Mouse (Mus musculus): ENCODE data around the gene Npdc1.
A peak's percentile ranks its signal among the peaks of the same experiment; 100 is the strongest.

Npdc1 gene

DNA sequence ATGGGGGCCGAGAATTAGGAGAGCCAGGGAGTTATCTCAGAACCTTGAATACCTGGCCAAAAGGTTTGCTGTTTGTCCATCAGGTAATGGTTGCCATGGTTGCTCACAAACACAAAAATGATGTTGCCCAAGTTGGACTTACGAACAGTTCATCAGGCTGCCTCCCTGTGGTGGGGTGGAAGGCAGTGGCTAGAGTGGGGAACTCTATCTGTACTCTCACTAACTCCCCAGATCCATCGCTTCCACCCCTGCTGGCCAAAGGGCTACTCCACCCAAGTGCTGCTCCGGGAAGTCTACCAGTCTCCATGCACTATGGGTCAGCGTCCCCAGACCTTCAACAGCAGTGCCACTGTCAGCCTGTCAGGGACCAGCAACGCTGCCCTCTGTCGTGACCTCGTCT, at the start of gene Npdc1:
Gene Npdc1 (plus strand): TSS at position 301 of the 400 bp plus-strand sequence.
- no peak for DNase-seq (ENCODE audit: low spot score in 2 of 2)

DNA sequence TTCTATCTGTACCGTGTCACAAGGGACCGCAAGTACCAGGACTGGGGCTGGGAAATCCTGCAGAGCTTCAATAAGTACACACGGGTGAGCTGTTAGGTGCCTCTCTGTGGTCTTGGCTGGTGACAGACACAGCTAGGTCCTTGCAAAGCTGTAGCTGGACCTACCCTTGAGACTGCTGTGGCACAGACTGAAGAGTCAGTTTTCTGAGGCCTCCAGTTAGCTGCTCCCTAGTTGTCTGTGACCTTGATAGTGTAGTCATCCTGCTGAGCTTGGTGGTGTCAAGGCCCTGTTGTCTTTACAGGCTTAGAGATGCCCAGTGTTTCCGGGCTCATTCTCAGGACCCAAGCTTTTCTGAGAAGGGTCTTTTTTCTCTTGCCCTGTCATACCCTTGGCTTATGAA, 49.7 kb upstream of the Npdc1 start:
- no peak for DNase-seq (ENCODE audit: low spot score in 2 of 2)

DNA sequence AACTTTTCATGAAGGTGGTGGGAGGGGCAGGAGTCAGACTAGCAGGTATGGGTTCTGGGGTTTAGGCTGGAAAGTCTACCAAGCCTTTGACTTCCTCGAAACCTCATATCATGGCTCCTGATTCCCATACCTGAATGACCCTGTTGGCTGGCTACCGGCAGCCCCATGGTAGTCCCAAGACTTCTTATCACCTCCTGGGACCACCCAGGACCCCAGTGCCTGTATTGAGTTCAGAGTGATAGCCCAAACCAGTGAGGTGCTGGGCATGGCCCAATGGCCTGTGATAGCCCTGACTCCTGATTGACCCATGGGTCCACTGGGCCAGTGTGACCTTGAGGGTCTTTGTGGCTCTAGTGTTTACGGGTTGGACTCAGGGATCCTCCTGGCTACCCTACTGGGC, 48.5 kb upstream of the Npdc1 start:
- no peak for DNase-seq (ENCODE audit: low spot score in 2 of 2)

DNA sequence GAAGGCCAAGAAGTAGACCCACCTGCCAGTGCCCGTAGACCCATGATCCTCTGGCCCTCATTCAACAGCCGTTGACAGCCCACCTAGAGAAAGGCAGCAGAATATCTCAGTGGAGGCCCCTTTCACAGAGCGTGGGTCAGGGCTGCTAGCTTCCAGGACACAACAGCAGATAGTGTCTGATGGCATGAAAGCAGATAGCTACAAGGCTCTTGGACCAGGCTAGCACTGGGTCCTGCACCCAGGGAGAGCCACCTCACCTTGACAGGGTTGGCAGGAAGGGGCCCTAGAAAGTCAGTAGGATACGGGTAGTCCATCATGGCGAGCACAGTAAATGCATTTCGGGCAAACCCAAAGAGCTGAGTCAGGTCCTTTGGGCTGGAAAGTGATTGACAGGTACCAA, 44.9 kb upstream of the Npdc1 start:
- no peak for DNase-seq (ENCODE audit: low spot score in 2 of 2)

DNA sequence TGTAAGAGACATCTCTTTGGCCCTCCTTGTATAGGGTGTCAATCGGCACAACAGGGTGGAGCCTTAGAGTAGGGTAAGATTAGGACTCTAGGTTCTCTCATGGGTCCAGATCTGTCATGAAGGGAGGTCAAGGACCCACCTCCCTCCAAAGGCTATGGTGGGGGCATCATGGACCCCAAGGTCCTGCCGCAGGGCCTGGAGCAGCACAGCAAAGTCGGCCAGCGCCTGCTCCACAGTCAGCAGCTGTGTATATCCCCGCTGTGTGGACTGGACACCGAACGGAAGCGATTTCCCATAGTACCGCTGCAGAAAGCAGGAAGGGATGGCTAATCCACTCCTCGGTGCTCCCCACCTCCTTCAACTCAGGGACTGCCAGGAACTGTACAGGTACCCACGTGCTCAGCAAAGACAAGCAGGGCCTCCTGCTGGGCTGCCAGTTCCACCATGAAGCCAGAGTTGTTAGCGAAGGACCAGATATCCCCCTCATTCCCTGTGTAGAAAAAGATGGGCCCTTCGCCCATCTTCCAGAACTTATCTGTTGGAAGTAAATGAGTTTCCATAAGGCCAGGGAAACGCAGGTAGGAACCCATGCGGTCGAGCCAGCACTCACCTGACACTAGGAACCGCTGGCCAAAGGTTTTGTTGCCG, 43.6 kb upstream of the Npdc1 start:
- DNase-seq (ENCODE audit: low spot score in 2 of 2) = no peak

DNA sequence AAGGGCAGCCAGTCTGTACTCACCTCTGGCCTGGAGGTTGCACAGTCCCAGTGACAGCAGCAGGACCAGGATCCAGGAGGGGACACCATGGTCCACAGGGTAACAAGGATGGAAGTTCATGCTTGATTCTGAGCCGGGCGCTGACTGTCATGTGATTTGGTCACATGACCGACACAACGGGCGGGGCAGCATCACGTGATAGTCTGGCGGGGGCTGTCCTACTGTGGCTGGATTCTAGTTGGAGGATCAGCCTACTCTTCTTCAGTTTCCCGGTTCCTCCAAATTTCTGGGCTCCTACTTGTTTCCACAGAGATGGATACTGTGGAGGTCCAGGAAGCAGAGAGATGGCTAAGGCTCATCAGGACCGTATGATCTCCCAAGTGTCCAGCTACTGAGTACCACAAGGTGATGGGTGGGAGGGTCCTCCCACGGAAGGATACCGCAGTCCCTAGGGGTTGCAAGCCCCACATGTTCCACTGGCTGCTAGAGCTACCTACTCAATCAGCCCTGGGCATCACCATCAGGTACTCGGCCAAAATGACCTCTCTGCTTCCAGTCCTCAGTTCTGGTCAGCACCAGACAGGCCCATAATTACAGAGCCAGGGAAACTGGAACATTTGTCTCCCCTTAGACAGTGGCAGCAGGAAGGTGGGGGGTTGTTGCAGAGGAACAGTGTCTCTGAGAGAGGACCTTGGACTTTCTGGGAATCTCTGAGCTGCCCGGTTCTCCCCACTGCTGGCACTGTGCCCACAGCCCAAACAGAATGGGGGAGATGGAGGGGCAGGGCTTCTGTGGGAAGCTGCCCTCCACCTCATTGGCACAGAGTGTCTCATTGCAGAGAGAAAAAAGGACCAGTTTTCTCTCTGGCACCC, 42.7 kb upstream of the Npdc1 start, which contains the start of gene Dpp7:
Gene Dpp7 (minus strand): TSS at position 152 of the 872 bp plus-strand sequence.
- peak; percentile 72 to 81 for DNase-seq (ENCODE audit: low spot score in 2 of 2)

DNA sequence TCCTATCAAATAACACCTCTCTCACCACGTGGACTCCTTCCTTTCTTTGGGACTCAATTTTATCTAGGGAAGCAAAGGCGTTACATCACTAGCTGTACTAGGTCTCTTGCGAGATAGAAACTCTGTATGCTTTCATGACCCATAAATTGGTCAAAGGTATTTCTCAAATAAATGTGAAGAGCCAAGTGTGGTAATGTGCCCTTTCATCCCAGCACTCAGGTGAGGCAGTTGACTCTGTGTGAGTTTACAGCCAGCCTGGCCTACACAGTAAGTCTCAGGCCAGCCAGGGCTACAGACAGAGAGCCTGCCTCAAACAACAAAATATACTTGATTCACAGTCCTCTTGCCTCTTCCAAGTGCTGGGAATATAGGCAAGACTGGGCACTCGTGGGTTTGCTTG, 39.3 kb upstream of the Npdc1 start:
- DNase-seq (ENCODE audit: low spot score in 2 of 2) = no peak

DNA sequence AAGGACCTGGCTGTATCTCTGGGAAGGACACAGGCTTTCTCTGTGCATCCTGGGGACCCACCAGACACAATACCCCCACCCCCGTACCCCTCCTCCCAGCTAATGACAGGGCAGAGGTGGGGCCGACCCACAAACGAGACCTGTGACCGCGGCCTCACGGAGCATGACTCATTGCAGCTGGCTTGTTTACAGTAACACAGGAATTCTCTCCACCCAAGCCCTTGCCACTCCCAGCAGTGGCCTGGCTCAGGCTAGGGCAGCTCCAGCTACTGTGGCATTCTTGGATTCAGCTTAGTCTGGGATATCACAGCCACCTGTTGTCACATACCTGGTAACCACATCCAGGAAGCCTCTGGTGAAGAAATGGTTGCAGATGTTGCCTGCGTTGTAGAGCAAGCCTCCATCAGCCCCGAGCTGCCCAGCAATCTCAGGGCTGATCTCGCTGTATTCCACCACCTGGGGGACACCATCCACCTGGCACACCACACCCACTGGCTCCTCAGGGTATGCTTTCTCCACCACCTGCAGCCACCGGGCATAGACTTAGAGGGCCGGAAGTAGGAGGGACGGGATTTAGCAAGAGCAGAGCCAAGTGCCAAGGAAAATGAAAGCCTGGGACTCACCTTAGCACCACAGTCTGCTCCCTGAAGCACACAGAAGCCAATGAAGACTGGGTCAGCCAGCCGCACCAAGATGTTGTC, 35.5 kb upstream of the Npdc1 start:
- DNase-seq (ENCODE audit: low spot score in 2 of 2) = no peak

DNA sequence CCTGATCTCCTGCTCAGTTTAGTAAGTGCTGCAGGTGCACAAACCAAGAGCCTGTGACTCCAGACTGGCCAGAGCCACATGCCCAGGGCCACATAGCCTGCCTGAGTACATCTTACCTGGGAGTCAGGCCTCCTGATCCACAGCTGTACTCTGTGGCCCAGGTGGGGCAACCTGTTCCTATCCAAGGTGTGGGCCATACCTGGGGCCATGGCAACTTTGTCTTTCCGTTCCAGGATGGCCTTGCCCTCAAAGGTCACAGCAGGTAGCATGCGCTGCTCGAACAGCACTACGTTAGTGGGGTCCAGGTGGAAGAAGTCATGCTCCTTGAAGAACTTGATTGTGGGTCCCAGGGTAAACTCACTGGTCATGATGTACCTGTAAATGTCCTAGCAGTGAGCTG, 34.8 kb upstream of the Npdc1 start:
- DNase-seq (ENCODE audit: low spot score in 2 of 2) = no peak

DNA sequence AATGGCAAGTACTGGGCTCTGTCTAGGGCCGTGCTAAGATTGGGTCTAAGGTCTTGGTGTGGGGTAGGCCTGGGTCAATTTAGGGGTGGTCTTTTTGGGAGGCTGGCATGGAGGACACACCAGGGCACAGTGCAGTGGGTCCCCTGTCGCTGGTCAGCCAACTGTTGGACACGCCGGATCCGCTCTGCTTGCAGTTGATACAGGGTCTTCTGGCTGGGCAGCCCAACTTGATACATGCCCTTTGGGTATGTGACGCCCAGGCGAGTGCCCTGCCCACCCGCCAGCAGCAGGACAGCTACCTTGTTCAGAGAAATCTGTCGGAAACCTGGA, 34.4 kb upstream of the Npdc1 start:
- no peak for DNase-seq (ENCODE audit: low spot score in 2 of 2)

DNA sequence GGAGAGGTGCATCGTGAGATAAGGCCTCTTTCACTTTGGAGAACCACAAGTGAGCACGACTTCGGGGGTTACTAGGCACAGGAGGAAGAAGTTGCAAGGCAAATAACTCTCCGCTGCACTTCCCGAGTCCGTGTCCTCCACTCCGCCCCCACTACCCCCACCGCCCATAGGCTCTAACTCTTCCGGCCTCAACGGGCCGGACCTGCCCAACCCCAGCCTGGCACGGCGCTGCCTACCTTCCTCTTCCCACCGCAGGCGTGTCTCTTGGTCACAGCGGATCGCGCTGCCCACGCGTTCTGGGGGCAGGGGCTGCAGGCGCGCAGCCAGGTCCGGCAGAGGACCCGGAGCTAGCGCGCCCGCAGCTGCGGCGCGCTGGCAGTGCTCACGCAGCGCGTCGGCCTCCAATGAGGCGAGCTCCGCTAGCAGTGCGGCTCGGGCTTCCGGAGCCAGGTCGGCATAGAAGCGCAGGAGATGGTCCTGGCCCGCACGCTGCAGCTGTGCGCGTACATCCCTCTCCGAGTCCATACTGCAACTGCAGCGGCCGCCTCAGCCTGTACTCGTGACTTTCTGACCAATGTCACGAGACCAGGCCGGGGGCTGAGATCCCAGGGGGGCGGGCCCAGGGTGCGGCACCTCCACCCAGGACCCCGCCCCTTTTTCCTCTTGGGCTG, 33.9 kb upstream of the Npdc1 start, which contains the start of gene Uap1l1:
Gene Uap1l1 (minus strand): TSS at position 592 of the 671 bp plus-strand sequence.
- peak; percentile 78 to 81 for DNase-seq (ENCODE audit: low spot score in 2 of 2)

DNA sequence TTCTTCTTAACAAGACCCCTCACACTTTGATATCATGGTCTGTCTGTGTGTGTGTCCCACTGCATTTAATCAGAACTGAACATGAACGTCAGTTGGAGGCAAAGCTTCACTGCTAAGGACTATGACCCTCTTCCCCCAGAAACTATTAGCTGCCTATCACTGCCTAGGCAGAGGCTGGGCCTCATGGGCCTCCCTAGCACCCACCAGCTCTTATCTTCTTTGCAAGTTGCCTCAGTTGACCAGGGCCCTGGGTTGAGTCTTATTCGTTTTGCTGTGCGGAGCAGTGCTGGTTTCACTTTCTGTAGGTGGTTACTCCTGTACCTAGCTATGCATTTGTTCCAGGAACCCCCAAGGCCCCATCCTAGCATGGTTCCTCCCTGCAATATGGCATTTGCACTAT, 29.2 kb upstream of the Npdc1 start:
- no peak for DNase-seq (ENCODE audit: low spot score in 2 of 2)

DNA sequence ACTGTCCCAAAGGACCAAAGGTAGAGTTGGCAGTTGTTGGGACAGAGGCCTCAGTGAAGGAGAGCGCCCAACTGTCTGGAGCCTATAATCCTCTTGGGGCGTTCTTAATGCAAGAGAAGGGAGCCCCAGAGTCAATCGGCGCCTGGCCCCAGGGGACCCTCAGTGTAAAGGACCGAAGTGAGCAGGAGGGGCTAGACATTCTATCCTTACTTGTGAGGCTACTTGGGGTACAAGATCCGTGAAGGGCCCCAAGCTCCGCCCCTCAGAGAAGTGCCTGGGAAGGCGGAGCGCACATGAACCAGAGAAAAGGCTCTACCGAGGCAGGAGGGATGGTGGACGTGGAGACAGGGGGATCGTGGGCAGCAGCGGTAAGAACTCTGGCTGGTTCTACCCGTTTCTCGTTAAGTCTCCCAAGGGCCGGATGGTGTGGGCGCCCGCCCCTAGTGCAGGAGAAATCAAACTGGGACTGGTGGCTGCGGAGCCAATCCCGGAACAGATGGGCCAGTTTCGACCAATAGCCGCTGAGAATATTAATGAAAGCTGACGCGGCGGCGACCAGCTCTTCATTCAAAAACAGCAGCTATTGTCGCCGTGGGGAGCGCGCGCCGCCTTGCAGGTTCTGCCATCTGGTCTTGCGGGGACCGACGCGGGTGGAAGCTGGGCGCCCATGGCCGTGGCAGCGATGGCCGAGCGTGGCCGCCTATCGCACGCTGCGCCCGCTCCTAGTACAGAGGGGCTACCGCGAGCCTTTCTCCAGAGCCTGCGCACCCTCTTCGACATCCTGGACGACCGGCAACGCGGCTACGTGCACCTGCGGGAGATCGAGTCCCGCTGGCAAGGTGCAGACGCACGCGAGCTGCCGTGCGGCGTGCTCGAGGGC, 27.1 kb upstream of the Npdc1 start, which contains the start of gene Sapcd2:
Gene Sapcd2 (plus strand): TSS at position 558 of the 880 bp plus-strand sequence.
- DNase-seq (ENCODE audit: low spot score in 2 of 2) = peak; percentile 87 to 90

DNA sequence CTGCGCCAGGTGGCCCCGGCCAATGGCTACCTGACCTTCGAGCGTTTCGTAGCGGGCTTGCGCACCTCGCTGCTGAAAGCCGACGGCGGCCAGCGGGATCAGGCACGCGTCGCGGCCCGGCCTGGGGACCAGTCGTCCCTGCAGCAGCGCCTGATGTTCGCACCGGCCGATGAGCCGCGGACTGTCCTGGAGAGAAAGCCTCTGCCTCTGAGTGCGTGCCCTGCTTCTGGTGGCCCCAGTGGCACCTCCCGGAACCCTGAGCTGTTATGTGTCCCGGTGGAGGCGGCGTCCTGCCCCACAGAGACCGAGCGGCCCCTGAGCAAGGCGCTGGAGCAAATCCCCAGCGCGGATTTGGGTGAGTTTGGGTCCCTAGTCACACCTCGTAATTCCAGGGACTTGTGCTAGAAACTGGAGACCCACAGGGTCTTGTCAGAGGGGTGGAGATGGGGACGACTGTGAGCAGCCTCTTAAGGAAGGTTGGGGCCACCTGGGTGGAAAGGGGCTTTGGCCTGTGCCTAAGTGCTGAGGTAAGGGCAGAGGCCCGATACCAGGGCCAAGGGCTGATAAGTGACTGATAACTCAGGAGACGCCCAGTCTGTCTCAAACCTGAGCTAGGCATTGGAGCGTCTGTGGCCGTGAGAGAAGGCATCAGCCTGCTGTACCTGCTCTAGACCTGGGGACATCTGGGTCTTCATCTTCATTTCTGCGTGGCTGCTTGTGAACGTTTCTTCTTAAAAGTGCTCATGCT, 26.3 kb upstream of the Npdc1 start:
- DNase-seq (ENCODE audit: low spot score in 2 of 2) = no peak

DNA sequence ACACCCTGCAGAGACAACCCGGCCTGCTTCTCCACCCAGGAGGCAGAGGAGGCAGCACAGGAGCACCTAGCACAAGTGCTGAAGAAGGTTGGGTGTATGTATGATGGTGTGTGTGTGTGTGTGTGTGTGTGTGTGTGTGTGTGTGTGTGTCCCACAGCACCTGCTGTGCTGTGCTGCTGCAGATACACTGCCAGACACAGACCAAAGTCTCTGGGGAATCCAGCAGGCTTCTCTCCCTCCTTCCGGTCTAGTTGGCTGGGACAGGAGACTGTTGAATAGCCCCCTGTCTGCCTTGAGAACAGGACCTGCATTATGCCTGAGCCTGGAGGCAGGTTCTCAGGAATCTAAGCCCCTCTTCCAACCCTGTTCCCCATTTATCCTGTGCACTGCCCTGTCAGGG, 25.7 kb upstream of the Npdc1 start:
- no peak for DNase-seq (ENCODE audit: low spot score in 2 of 2)

DNA sequence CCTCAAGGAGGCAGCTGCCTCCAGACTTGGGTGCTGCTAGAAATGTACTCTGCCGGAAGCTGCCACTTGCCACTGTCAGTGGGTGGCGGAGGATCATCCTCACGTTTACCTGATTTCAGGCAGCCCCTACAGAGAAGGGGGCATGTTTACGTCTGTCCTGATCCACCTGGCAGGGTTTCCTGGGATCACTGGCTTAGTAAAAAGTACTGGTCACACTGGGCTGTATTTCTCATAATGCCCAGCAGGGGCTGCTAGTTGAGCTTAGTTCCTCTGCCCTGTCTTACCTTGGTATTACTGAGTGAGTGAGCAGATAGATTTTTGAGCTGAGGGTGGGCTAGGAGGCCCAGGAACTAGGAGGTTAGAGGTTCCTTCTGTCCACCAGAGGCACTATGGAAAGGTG, 22.6 kb upstream of the Npdc1 start:
- peak in 1 of 2 experiments; percentile 22 for DNase-seq (ENCODE audit: low spot score in 2 of 2)

DNA sequence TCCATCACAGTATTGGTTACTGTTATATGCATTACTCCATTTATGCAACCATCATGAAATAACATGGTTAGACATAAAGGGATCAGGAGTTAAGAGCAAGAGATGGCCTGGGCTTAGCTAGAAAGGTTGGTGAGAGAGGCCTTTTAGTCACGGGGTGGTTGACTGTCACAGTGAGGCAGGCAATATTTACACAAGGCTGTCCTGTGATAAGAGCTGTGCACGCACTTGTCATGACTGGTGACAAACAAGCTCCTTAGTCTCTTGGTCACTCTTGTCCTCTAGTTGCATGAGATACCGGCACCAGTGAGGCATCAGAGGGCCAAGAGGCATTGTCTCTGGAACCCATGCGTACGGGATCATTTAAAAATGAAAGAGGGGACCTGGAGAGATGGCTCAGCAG, 14.7 kb upstream of the Npdc1 start:
- no peak for DNase-seq (ENCODE audit: low spot score in 2 of 2)

DNA sequence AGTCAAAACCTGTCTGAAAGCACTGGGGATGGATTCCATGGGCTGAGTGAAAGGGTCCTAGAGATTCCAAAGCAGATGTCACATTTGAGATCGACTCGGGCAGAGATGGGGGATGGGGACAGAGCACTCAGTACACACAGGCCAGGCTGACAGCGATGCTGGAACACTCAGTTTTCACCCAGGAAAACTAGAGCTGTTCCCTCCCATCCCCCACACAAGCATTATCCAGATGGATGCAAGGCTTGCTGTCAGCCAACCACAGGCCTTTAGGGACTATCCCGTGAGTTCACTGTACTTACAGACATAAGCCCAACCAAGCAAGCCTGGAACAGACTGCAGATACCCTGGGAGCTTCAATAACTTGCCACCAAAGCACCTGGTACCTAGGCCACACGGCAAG, 7.9 kb upstream of the Npdc1 start:
- no peak for DNase-seq (ENCODE audit: low spot score in 2 of 2)

DNA sequence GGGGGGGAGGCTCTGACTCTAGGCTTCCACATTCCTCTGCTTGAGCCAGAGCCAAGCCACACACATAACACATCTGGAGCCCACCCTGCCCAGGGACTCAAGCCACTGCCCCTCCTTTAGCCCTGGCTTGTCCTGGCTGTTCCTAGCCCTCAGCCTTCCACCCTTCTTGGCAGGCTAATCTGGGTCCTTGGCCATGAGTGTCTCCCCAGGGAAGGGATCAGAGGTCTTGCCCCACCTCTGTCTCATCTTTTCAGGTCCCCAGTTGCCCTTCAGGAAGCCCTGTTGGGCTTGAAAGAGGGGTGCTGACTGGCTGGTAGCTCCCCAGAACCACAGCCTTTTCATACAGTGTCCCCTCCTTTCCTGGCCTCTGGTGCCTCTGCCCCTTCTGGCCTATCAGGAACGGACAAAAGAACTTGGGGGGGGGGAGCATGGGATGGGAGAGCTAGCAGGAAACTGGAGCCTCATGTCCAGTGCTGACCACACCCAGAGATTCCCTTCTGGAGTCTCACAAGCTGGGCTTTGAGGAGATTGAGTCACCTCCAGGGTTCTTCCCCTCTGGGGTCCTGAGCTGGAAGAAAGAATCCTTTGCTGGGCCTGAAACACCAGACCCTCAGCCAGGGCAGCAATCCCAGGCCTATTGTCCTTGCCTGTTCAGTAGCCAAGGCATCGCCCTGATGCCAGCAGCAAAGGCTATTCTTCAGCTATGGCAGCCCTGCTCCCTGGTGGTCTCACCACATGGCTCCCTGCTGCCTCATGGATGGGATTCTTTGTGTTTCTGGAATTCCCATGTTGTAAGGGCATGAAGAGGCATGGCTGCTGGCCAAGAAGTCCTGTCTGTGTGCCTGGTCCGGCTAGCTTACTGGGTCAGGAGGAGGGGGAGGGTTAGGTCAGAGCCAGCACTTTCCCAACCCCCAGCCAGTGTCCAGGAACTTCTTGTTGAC, 4.6 kb upstream of the Npdc1 start:
- no peak for DNase-seq (ENCODE audit: low spot score in 2 of 2)
